Mouse (Mus musculus): ENCODE data around the gene Usp24. TPM values are rescaled to one million over a fixed set of nuclear protein-coding genes. Genes with fewer than 3 reads are reported as not detected.

The Usp24 gene
- total and polyA plus RNA-seq, 2 experiments from 2014 or later = 10.2 to 28.6 TPM

- Histone ChIP-seq H3K4me1 (ENCODE audit: insufficient read depth, low read length) (peaks cover 8% of the 10 kb centered on the region; the same call in 1 of the 2 replicates), H3K9me3 (ENCODE audit: low read length) (no peaks in the 10 kb centered on the region), H3K27ac (ENCODE audit: low read depth, low read length) (no peak overlapping the region), H3K4me2 (ENCODE audit: low read depth, low read length, poor library complexity, severe bottlenecking) (peak overlapping the region; percentile 87), H3K27me3 (ENCODE audit: insufficient read depth, low read length) (0 out of 2 replicates have a peak, but pooled peaks cover 8% of the 10 kb centered on the region), H3K4me3 (ENCODE audit: low read depth, low read length) (peak overlapping the region; percentile 44), H3K9ac (replicated peaks; ENCODE audit: low read length, poor library complexity, severe bottlenecking) (peak overlapping the region; percentile 52), H3K36me3 (ENCODE audit: insufficient read depth, low read length) (no peaks in the 10 kb centered on the region)
- DNase-seq (ENCODE audit: low spot score) (peak; percentile 70), ATAC-seq (ENCODE audit: low FRiP score) (peak; percentile 33; the same call in 1 of the 2 replicates)
- no peak for TF ChIP-seq CTCF (IDR thresholded peaks at IDR 0.05)
- 24% methylated on average over 21 of the region's 21 CpGs for WGBS
Measured at GRCm38 (mm10) chr4:106463174-106463801, 147.3 kb downstream of the Usp24 start.

- Histone ChIP-seq H3K4me3 (ENCODE audit: low read depth, low read length) (no peak overlapping the region), H3K27ac (ENCODE audit: low read depth, low read length) (no peak overlapping the region), H3K27me3 (ENCODE audit: insufficient read depth, low read length) (0 out of 2 replicates have a peak, but pooled peaks cover 6% of the 10 kb centered on the region), H3K9ac (replicated peaks; ENCODE audit: low read length, poor library complexity, severe bottlenecking) (no peak overlapping the region), H3K4me1 (ENCODE audit: insufficient read depth, low read length) (peaks cover 8% of the 10 kb centered on the region; the same call in 1 of the 2 replicates), H3K36me3 (ENCODE audit: insufficient read depth, low read length) (no peaks in the 10 kb centered on the region), H3K9me3 (ENCODE audit: low read length) (no peaks in the 10 kb centered on the region), H3K4me2 (ENCODE audit: low read depth, low read length, poor library complexity, severe bottlenecking) (no peak overlapping the region)
- no peak for ATAC-seq (ENCODE audit: low FRiP score)
- TF ChIP-seq CTCF (IDR thresholded peaks at IDR 0.05) = no peak
- DNase-seq (ENCODE audit: low spot score) = peak; percentile 76
- 75% methylated on average over 13 of the region's 13 CpGs for WGBS
Measured at GRCm38 (mm10) chr4:106467420-106468110, 151.6 kb downstream of the Usp24 start.

- WGBS = 73% methylated on average over 5 of the region's 5 CpGs
- Histone ChIP-seq H3K27ac (ENCODE audit: low read depth, low read length) (no peak overlapping the region), H3K36me3 (ENCODE audit: insufficient read depth, low read length) (no peaks in the 10 kb centered on the region), H3K9ac (replicated peaks; ENCODE audit: low read length, poor library complexity, severe bottlenecking) (no peak overlapping the region), H3K4me1 (ENCODE audit: insufficient read depth, low read length) (no peaks in the 10 kb centered on the region), H3K9me3 (ENCODE audit: low read length) (no peaks in the 10 kb centered on the region), H3K4me3 (ENCODE audit: low read depth, low read length) (no peak overlapping the region), H3K27me3 (ENCODE audit: insufficient read depth, low read length) (no peaks in the 10 kb centered on the region), H3K4me2 (ENCODE audit: low read depth, low read length, poor library complexity, severe bottlenecking) (no peak overlapping the region)
- DNase-seq (ENCODE audit: low spot score) (no peak), ATAC-seq (ENCODE audit: low FRiP score) (no peak)
- TF ChIP-seq CTCF (IDR thresholded peaks at IDR 0.05) = no peak
Measured at GRCm38 (mm10) chr4:106470921-106471320, 154.9 kb downstream of the Usp24 start.

- peak; percentile 92 for TF ChIP-seq CTCF (IDR thresholded peaks at IDR 0.05)
- H3K9me3 ChIP-seq (ENCODE audit: low read length) = no peaks in the 10 kb centered on the region
- peak; percentile 73 for ATAC-seq (ENCODE audit: low FRiP score)
Measured at GRCm38 (mm10) chr4:106472335-106472734, 156.3 kb downstream of the Usp24 start.

GRCm38 (mm10) chr4:106474241-106474640, 158.2 kb downstream of the Usp24 start:
- H3K9ac ChIP-seq (replicated peaks; ENCODE audit: low read length, poor library complexity, severe bottlenecking) = no peak overlapping the region

More at GRCm38 (mm10) chr4:106472335-106472734, 156.3 kb downstream of the Usp24 start:
- Histone ChIP-seq H3K4me2 (ENCODE audit: low read depth, low read length, poor library complexity, severe bottlenecking) (no peak overlapping the region), H3K27ac (ENCODE audit: low read depth, low read length) (no peak overlapping the region), H3K4me1 (ENCODE audit: insufficient read depth, low read length) (no peaks in the 10 kb centered on the region), H3K36me3 (ENCODE audit: insufficient read depth, low read length) (no peaks in the 10 kb centered on the region), H3K27me3 (ENCODE audit: insufficient read depth, low read length) (no peaks in the 10 kb centered on the region), H3K4me3 (ENCODE audit: low read depth, low read length) (no peak overlapping the region), H3K9ac (replicated peaks; ENCODE audit: low read length, poor library complexity, severe bottlenecking) (no peak overlapping the region)
- DNase-seq (ENCODE audit: low spot score) = peak; percentile 86
- 12% methylated on average over 3 of the region's 3 CpGs for WGBS

GRCm38 (mm10) chr4:106480545-106480944, 164.5 kb downstream of the Usp24 start:
- no peak overlapping the region for H3K27ac ChIP-seq (ENCODE audit: low read depth, low read length)
- H3K4me1 ChIP-seq (ENCODE audit: insufficient read depth, low read length) = no peaks in the 10 kb centered on the region
- WGBS = 71% methylated on average over 3 of the region's 3 CpGs
- no peak overlapping the region for H3K4me2 ChIP-seq (ENCODE audit: low read depth, low read length, poor library complexity, severe bottlenecking)
- H3K9ac ChIP-seq (replicated peaks; ENCODE audit: low read length, poor library complexity, severe bottlenecking) = no peak overlapping the region
- H3K4me3 ChIP-seq (ENCODE audit: low read depth, low read length) = no peak overlapping the region
- H3K36me3 ChIP-seq (ENCODE audit: insufficient read depth, low read length) = no peaks in the 10 kb centered on the region
- ATAC-seq (ENCODE audit: low FRiP score) = no peak
- TF ChIP-seq CTCF (IDR thresholded peaks at IDR 0.05) = no peak
- no peaks in the 10 kb centered on the region for H3K27me3 ChIP-seq (ENCODE audit: insufficient read depth, low read length)
- no peak for DNase-seq (ENCODE audit: low spot score)
- H3K9me3 ChIP-seq (ENCODE audit: low read length) = no peaks in the 10 kb centered on the region

More at GRCm38 (mm10) chr4:106474241-106474640, 158.2 kb downstream of the Usp24 start:
- Histone ChIP-seq H3K27ac (ENCODE audit: low read depth, low read length) (no peak overlapping the region), H3K36me3 (ENCODE audit: insufficient read depth, low read length) (no peaks in the 10 kb centered on the region), H3K4me2 (ENCODE audit: low read depth, low read length, poor library complexity, severe bottlenecking) (peak overlapping the region; percentile 18), H3K27me3 (ENCODE audit: insufficient read depth, low read length) (no peaks in the 10 kb centered on the region), H3K9me3 (ENCODE audit: low read length) (no peaks in the 10 kb centered on the region), H3K4me1 (ENCODE audit: insufficient read depth, low read length) (no peaks in the 10 kb centered on the region), H3K4me3 (ENCODE audit: low read depth, low read length) (no peak overlapping the region)
- TF ChIP-seq CTCF (IDR thresholded peaks at IDR 0.05) = peak; percentile 96
- DNase-seq (ENCODE audit: low spot score) (peak; percentile 92), ATAC-seq (ENCODE audit: low FRiP score) (peak; percentile 78)
- 5% methylated on average over 6 of the region's 6 CpGs for WGBS
